Mouse (Mus musculus) stomach, embryonic 14.5 days (tissue): Measurements from ENCODE around the gene Olfr1080. TPM values are rescaled to one million over a fixed set of nuclear protein-coding genes. Genes with fewer than 3 reads are reported as not detected.
"Not testable (repeated sequence)": the region's sequence is repeated elsewhere in the genome, so short reads cannot be mapped to it uniquely, and the experiment has no call there.

Experiments used
- ATAC-seq: fragments of 200-750 bp; cut with Nextera tagmentation; 2 replicates; pipeline ENCODE4 v1.8.0; 2017; ENCODE audit warnings: low read depth, moderate TSS enrichment; ENCODE audit not compliant: insufficient number of reproducible peaks, insufficient read depth, low FRiP score
- H3K27ac ChIP-seq: fragments of 300-500 bp; sonication (generic); 2 replicates; pipeline ENCODE4 v1.5.1; 2014; ENCODE audit warnings: mild to moderate bottlenecking, low read length, moderate library complexity, mixed read lengths
- H3K27me3 ChIP-seq: fragments of 300-500 bp; sonication (generic); 2 replicates; pipeline ENCODE4 v1.6.1; 2014; ENCODE audit warnings: low read length, control low read depth, mixed read lengths; ENCODE audit not compliant: control insufficient read depth, insufficient read depth
- H3K36me3 ChIP-seq: fragments of 300-500 bp; sonication (generic); 2 replicates; pipeline ENCODE4 v1.6.1; 2014; ENCODE audit warnings: mild to moderate bottlenecking, control low read depth, low read length, moderate library complexity, mixed read lengths; ENCODE audit not compliant: control insufficient read depth, insufficient read depth
- H3K4me1 ChIP-seq: fragments of 300-500 bp; sonication (generic); 2 replicates; pipeline ENCODE4 v1.6.1; 2014; ENCODE audit warnings: low read length, control low read depth, mixed read lengths; ENCODE audit not compliant: control insufficient read depth, insufficient read depth
- H3K4me2 ChIP-seq: fragments of 300-500 bp; sonication (generic); replicated peaks from 2 replicates; pipeline ENCODE4 v1.6.1; 2014; ENCODE audit warnings: low read depth, low read length, control low read depth
- H3K4me3 ChIP-seq: fragments of 300-500 bp; sonication (generic); 2 replicates; pipeline ENCODE4 v1.5.1; 2014; ENCODE audit warnings: low read depth, low read length, control low read depth
- H3K9ac ChIP-seq: fragments of 300-500 bp; sonication (generic); replicated peaks from 2 replicates; pipeline ENCODE4 v1.6.1; 2014; ENCODE audit warnings: low read depth, mild to moderate bottlenecking, control low read depth, low read length, moderate library complexity, mixed read lengths
- H3K9me3 ChIP-seq: fragments of 300-500 bp; sonication (generic); 2 replicates; pipeline ENCODE4 v1.6.1; 2016; ENCODE audit warnings: low read depth, low read length, control low read depth; ENCODE audit not compliant: control insufficient read depth
- WGBS: fragments of 180-500 bp; shearing (Covaris S2); extraction: QIAGEN DNeasy Blood & Tissue Kit; methylation state at CpG from one replicate; pipeline ENCODE4 v1.1.7; 2014; 5-methylcytosine and 5-hydroxymethylcytosine counted together
- polyA plus RNA-seq: library from polyadenylated mRNA; unstranded; fragments of >200 nt; fragmentation: Nextera tagmentation; extraction: Ambion mirVana; gene quantifications from 2 replicates; pipeline ENCODE4 v1.2.1, GENCODE M21; 2014

Gene Olfr1080
- polyA plus RNA-seq: not detected in 2 replicates

DNA sequence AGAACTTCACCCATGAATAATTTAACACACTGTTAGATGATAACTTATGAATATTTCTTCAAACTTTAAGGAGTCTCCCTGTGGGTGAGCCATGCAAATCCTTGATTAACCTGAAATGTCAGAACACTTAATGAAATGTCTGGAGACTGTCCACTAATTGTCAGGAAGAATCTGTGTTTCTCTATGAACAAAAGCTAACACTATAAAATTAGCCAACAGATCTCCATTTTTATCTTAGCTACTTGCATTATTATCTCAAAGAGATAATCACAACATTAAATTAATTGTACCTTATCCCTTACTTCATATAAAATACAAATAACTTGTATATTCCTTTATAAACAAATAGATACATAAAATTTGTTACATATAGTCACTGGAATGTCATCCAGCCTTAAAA is at the start of gene Olfr1080:
Gene Olfr1080 (minus strand): TSS at position 101 of the 400 bp plus-strand sequence.
- not testable (repeated sequence) for H3K27ac ChIP-seq, ATAC-seq, H3K9ac ChIP-seq, H3K36me3 ChIP-seq, H3K27me3 ChIP-seq, H3K4me2 ChIP-seq, H3K4me3 ChIP-seq, H3K9me3 ChIP-seq, H3K4me1 ChIP-seq

DNA sequence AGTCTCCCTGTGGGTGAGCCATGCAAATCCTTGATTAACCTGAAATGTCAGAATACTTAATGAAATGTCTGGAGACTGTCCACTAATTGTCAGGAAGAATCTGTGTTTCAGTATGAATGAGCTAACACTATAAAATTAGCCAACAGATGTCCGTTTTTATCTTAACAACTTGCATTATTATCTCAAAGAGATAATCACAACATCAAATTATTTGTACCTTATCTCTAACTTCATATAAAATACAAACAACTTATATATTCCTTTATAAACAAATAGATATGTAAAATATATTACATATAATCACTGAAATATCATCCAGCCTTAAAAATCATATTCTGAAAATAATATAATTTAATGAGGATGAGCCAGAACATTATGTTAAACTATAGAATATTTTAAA is 40.8 kb upstream of the Olfr1080 start, which contains the start of gene Olfr1082:
Gene Olfr1082 (minus strand): TSS at position 101 of the 400 bp plus-strand sequence.
- not testable (repeated sequence) for H3K27ac ChIP-seq, H3K9me3 ChIP-seq, H3K36me3 ChIP-seq, H3K4me1 ChIP-seq, ATAC-seq, H3K4me3 ChIP-seq, H3K27me3 ChIP-seq, H3K9ac ChIP-seq, H3K4me2 ChIP-seq
- 80% methylated on average over 1 of the region's 1 CpGs for WGBS

DNA sequence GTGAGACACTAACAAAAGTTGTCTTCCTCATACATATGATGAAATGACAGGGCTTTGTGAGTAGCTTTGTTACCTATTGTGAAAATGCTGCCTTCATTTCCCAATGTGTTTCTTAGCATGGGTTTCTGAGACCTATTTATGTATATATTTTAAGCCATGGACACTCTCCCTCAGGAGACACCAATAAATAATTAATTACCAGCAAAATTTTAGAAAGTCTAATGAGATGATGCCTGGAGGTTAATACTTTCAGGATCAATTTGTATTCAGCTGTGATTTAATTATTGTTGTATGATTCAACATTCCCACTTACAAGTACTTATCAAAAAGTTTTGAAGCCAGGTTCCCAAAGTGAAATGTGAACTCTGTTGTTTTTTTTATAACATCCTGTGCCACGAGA is 15.7 kb downstream of the Olfr1080 start, which contains the start of gene Olfr1079:
Gene Olfr1079 (minus strand): TSS at position 101 of the 400 bp plus-strand sequence.
- no peak for ATAC-seq
- 67% methylated on average over 1 of the region's 1 CpGs for WGBS
- H3K27me3 ChIP-seq: no peaks in the 10 kb centered on the region

DNA sequence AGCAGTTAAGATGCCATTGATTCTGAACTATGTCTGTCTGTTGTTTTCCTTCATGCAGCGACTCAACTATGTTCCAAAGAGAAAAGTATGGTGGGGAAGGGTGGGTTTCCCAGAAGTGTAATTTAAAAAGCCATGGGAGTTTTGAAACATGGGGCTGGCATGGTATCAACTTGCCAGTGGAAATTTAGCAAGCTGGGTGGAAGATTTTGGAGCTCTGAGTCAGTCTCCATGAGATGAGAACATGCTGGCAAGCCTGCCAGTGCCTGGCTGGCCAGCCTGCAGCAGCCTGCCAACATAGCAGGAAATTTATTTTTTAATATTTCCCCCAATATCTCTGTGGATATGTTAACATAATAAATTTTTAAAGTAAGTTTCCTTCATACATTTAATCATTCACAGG is 27.0 kb downstream of the Olfr1080 start:
- Histone ChIP-seq H3K27me3 (no peaks in the 10 kb centered on the region), H3K9me3 (no peaks in the 10 kb centered on the region), H3K27ac (no peak overlapping the region), H3K4me2 (no peak overlapping the region), H3K9ac (no peak overlapping the region), H3K36me3 (no peaks in the 10 kb centered on the region), H3K4me1 (no peaks in the 10 kb centered on the region), H3K4me3 (no peak overlapping the region)
- WGBS: 74% methylated on average over 1 of the region's 1 CpGs
- ATAC-seq: no peak

More for the DNA sequence above, 15.7 kb downstream of the Olfr1080 start, which contains the start of gene Olfr1079:
- Histone ChIP-seq H3K4me3 (no peak within 1 kb of the TSS), H3K9ac (no peak within 1 kb of the TSS), H3K36me3 (no peaks in the 10 kb centered on the region), H3K27ac (no peak within 1 kb of the TSS), H3K4me2 (no peak within 1 kb of the TSS), H3K4me1 (no peaks in the 10 kb centered on the region), H3K9me3 (no peaks in the 10 kb centered on the region)

DNA sequence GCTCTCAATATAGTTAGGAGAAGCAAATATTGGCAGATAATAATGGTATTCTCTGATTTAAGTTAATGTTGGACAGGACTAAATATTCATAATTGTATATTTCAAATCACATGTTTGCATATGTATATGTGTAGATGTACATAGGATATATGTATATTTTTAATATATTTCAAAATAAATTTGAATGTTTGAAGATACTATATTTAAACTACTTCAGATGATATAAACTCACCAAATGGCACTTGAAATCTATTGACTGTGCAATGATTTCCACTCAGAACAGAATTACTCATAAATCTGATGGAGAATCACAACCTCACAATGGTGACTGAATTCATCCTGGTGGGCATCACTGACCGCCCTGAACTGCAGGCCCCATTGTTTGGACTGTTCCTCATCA is 49.9 kb downstream of the Olfr1080 start, which contains the start of gene Olfr1076:
Gene Olfr1076 (plus strand): TSS at position 301 of the 400 bp plus-strand sequence.
- Histone ChIP-seq H3K4me1 (no peaks in the 10 kb centered on the region), H3K4me3 (no peak within 1 kb of the TSS), H3K9me3 (no peaks in the 10 kb centered on the region), H3K27me3 (no peaks in the 10 kb centered on the region), H3K9ac (no peak within 1 kb of the TSS), H3K27ac (no peak within 1 kb of the TSS), H3K36me3 (no peaks in the 10 kb centered on the region), H3K4me2 (no peak within 1 kb of the TSS)
- WGBS: 89% methylated on average over 1 of the region's 1 CpGs
- ATAC-seq: no peak

Other genes starting within 250 kb of the Olfr1080 start
- not detected in 2 replicates for gene Olfr1053, start 243.0 kb downstream of the Olfr1080 start, polyA plus RNA-seq
- not detected in 2 replicates for gene Olfr1054, start 222.8 kb downstream of the Olfr1080 start, polyA plus RNA-seq
- not detected in 2 replicates for gene Olfr1055, start 208.0 kb downstream of the Olfr1080 start, polyA plus RNA-seq
- gene Olfr1056, start 195.8 kb downstream of the Olfr1080 start, polyA plus RNA-seq: not detected in 2 replicates
- gene Olfr1057, start 179.8 kb downstream of the Olfr1080 start, polyA plus RNA-seq: not detected in 2 replicates
- gene Olfr1058, start 169.7 kb downstream of the Olfr1080 start, polyA plus RNA-seq: not detected in 2 replicates
- not detected in 2 replicates for gene Olfr1061, start 144.2 kb downstream of the Olfr1080 start, polyA plus RNA-seq
- gene Olfr1062, start 131.5 kb downstream of the Olfr1080 start, polyA plus RNA-seq: not detected in 2 replicates
- not detected in 2 replicates for gene Olfr1065, start 107.6 kb downstream of the Olfr1080 start, polyA plus RNA-seq
- not detected in 2 replicates for gene Olfr1066, start 102.0 kb downstream of the Olfr1080 start, polyA plus RNA-seq
- gene Olfr228, start 70.8 kb downstream of the Olfr1080 start, polyA plus RNA-seq: not detected in 2 replicates
- gene Olfr1076, start 49.8 kb downstream of the Olfr1080 start, polyA plus RNA-seq: not detected in 2 replicates
- not detected in 2 replicates for gene Olfr1079, start 15.8 kb downstream of the Olfr1080 start, polyA plus RNA-seq
- gene Olfr1082, start 40.7 kb upstream of the Olfr1080 start, polyA plus RNA-seq: not detected in 2 replicates
- gene Olfr1084, start 81.5 kb upstream of the Olfr1080 start, polyA plus RNA-seq: not detected in 2 replicates
- gene Olfr1085, start 103.8 kb upstream of the Olfr1080 start, polyA plus RNA-seq: not detected in 2 replicates
- not detected in 2 replicates for gene Olfr1086, start 121.9 kb upstream of the Olfr1080 start, polyA plus RNA-seq
- not detected in 2 replicates for gene Olfr1087, start 140.2 kb upstream of the Olfr1080 start, polyA plus RNA-seq
- gene Olfr1089, start 175.5 kb upstream of the Olfr1080 start, polyA plus RNA-seq: not detected in 2 replicates
- not detected in 2 replicates for gene Olfr1090, start 200.8 kb upstream of the Olfr1080 start, polyA plus RNA-seq
- not detected in 2 replicates for gene Olfr1093, start 224.2 kb upstream of the Olfr1080 start, polyA plus RNA-seq